Mouse (Mus musculus) cerebellum, postnatal 14 days (tissue): ENCODE results near the gene Gm1113.

Experiments used
- DNase-seq, 2 experiments: peaks; one replicate each; pipeline ENCODE4 v3.0.0; 2021; ENCODE audit warnings: mixed read lengths in 2 of 2

Gm1113 gene

DNA sequence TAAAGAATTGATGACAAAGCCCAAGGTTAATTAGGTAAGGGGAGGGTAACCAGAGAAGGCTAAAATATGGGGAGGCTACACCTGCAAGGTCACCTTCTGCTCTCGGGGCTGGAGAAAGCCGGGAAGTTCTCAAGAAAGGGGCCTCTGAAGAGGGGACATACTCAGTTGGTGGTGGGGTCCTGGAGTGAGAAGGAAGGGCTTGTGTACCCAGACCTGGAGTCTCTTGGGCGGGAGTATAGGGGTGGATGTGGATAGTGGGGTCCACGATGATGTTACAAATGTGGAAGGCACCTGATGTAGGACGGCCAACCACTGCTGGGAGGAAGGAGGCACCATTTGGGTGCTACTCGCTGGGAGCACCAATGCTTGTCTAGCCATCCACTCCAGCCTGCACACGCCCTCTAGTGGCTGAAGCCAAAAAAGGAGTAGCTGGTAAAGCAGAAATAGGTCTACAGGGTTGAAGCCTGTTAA lies 5.9 kb upstream of the Gm1113 start:
- peak; percentile 84 to 87 for DNase-seq

DNA sequence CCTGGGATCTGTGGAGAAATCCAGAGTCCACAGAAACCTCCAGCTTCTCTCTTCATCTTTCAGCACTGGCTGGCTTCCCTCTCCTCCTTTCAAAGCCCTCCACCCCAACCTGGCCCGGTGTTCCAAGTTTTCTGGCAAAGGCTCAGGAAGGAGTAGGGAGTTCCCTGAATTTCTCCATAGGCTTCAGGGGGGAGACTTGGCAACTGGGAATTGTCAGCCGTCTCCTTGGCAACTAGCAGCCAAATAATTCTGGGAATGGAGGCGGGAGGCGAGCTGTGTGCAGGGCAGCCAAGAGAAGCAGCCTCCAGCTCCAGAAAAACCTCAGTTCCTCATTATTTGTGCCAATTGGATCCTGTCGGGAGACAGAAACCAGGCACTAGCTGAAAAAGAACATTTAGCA lies 5.5 kb upstream of the Gm1113 start:
- peak; percentile 63 to 79 for DNase-seq

DNA sequence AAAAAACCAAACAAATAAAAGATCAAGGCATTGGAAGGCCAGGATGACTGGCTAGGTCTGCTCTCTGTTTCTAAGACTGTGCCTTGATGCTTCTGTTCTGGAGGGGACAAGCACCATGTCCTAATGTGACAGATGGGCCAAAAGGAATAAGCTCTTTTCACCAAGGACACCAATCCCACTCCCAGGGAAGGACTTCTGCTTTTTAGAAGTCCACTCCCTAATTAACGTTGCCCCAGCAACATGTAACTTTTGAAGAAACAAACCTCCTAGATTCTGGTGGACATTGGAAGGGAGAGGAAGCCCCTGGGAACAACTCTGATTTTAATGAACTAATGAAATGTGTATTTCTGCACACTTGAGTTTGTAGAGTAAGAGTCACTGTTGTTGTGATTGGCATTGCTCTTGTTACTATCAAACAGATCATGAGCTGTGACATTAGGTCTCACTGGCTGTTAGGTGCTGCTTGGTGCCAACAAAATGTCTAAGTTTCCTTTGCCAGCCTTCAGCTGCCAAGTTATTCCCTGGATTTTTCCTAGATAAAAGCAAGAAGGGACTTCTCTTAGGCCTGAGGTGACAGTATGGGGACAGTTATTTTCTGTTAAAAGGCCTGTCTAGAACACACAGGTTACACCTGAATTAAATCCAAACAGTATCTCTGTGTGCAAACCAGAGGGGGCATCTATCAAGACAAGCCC lies 4.9 kb upstream of the Gm1113 start:
- DNase-seq: no peak

DNA sequence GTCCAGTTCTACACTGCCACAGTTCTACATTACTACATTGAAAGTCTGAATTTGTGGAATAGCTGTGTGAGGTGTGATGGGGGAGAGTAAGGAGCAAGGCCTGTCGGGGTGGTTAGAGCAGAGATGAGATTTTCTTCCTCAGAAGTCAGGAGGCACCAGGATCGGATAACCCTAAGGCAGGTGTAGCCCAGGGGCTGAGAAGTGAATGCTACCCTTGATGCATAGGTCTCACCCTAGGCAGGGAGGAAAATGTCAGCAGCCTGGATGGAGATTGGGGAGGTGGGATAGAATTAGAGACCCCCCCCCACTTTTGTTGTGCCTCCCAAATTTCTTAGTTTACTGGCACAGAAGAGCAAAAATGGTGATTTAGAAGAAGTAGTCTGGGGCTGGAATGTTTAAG lies 4.2 kb upstream of the Gm1113 start:
- no peak for DNase-seq

DNA sequence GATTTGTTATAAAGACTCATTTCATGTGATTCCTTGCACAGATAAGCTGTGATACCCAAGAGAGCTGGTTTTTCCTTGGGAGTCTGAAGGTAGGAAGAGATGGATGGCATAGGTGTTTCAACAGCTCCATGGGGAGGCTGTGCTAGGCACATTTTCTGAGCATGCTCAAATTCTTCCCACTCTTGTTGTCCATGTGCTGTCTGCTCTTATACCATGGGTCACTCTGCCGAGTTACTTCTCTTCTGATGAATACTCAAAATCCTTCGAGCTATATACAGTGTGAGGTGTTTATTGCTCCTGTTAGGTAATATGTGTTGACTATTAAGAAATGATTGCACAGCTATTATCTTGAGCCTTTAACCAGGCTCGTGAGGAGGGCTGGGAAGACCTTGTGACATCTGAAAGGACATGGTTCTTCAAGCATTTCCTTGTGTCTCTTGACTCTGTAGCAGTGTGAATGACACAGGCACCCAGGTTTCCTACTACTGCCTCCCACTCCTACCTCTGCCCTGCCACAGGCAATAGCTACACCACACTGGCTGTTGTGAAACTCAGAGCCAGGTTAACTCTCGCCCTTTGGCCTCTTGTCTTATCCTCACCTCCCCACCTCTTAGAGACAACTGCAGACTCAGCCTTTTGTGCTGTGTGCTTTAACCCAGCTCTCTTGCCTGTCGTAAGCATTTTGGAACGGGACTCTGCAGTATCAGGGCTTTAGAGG lies 2.7 kb upstream of the Gm1113 start:
- DNase-seq: no peak

DNA sequence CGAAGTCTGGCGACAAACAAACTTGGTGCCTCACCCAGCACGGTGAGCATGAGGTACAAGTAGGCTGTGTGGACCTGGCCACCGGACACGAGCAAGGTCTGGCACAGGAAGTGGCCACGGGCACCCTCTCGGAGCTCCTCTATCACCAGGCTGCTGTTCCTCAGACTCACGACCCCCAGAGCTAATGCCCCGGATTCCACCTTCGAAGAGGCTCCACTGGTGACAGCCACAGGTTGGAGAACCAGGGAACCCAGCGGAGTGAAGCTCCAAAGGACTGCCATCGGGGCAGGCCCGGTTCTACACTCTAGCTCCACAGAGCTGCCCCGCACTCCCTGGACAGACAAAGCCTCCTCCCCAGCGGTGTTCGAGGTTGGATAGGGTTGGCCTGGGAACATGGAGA lies 1.4 kb downstream of the Gm1113 start:
- no peak for DNase-seq

DNA sequence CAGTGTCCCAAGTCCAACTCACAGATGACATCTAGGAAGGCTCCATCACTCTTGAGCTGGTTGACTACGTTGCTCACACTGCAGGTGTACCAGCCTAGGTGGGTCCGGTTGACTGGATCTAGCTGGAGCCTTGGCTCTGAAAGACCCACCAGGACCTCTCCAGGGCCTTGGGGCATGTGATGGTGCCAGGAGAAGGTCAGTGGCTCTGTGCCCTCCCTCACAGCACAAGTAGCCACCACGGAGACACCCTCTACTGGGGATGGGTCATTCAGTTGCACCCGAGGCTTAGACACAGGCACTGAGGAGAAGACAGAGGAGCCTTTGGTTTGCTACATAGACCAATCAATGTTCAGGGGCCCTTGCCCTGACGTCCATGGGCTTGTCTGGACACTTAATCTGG lies 1.9 kb downstream of the Gm1113 start:
- no peak for DNase-seq

DNA sequence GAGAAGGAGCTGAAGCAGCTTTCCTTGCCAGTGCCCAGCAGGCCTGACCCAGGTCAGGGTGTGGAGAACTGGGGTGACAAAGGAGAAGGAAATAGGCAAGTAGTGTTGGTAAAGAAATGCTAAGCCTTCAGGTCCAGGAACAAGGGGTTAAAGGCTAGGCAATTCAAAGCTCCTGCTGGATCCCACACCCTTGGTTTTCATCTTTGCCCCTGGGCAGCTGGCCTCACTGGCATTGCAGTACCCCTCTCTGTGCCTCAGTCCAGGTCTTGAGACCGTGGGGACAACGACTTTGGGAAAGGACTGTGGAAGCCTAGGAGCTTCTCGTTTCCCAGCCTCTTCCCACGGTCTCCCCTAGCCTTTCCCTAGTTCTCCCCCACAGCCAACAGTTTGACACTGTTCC lies 4.2 kb downstream of the Gm1113 start:
- no peak for DNase-seq

DNA sequence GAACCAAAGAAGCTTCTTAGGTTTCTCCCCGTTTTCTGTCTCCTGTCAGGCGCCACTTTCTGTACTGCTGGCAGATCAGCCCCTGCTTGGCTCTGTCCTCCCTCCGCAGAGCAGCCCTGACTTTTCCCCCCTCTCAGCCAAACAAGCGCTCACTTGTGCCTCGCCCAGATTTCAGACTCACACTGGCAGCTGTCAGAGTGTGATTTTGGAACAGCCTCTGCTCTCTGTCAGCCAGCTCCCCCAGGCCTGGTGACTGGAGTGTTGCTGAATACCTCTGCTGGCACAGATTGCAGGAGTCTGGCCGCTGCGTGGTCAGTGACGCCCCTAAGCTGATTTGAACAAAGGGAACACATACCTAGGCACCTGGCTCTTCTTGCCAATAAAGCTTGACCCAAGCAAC lies 9.8 kb downstream of the Gm1113 start:
- peak; percentile 43 to 45 for DNase-seq

DNA sequence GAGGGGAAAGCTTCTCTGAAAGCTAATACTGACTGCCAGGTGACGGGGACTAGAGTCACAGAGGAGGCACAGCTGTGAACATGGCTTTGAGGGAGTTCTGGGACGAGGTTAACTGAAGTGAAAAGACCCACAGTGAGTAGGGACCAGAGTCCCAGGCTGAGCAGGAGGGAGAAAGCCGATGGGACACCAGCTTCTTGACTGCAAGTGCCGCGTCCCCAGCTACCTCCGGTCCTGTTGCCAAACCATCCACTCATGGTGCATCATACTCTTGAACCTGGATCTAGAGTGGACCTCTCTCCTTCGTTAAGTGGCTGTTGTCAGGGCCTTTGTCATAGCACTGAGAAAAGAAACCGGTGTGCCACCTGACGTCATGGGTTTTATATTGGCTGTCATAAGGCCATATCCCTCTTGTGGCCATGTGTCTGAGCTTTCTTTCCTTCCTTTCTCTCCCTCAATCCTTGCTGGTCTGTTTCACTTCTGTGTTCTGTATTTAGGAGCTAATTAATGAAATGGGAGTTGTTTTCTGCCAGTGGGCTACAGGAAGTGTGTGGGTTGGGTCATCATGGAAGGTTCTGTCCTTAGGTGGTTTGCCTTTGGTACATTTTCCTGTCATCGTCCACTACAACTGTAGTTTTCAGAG lies 15.6 kb downstream of the Gm1113 start:
- DNase-seq: no peak

DNA sequence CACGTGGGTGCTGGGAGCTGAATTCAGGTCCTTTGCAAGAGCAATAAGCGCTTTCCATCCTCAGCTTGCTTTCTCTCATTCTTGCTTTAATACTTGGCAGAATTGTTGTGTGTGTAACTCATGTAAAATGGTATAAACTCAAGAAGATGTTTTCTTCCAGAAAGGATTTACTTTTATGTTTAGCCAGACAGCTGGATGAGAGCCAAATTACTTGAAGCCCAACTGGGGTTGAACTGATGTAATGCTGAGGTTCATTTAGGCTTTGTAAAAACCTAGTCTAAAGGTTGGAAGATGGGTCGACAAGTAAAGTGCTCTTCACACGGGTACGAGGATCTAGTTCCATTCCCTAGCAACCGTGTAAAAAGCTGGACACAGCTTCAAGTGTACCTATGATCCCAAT lies 18.1 kb downstream of the Gm1113 start:
- no peak for DNase-seq

DNA sequence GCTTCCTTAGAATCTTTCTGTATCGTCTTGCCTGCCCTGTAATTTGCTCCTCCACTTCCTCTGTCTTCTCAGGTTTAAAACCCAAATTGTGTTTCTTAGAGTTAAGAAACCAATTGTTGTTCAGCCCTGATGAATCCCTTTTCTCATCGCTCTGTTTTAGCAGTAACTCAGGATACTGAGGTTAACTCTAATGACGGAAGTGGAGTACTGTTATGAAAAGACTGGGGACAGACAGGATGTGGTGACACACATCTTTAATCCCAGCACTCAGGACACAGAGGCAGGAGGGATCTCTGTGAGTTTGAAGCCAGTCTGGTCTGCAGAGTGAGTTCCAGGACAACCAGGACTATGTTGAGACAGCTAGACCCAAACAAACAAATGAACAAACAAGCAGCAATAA lies 22.6 kb downstream of the Gm1113 start:
- no peak for DNase-seq

DNA sequence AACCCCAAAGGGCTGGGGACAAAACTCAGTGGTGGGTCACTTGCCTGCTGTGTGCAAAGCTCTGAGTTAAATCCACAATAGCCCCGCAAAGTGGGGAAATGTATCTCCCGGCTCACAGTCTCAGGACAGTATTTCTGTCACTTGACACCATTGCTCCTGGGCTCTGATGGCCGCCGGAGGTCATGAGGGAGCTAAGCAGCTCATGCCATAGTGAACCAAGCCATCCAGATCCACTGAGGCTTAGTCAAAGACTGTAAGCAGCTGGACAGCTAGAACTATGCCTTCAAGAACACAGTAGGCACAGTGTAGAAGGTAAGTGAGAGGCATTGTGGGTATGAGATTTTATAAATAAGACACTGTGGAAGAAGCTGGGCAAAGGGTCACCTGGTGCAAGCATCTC lies 23.1 kb downstream of the Gm1113 start:
- DNase-seq: no peak

DNA sequence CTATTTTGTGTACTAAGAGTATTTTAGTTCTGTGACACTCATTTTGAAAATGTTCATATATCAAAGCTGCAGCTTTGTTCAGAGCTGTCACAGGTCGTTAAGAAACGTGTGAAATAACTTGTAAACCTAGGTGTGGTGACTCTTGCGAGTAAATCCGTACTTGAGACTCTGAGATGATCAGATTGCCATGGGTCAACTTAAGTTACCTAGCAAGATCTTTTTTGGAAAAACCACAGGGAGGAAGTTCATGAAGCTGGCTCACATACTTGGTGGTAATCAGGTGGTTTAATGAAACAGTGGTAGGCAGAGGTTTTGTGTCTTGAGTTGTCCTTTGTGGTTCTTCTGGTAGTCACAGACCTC lies 24.4 kb downstream of the Gm1113 start:
- no peak for DNase-seq

DNA sequence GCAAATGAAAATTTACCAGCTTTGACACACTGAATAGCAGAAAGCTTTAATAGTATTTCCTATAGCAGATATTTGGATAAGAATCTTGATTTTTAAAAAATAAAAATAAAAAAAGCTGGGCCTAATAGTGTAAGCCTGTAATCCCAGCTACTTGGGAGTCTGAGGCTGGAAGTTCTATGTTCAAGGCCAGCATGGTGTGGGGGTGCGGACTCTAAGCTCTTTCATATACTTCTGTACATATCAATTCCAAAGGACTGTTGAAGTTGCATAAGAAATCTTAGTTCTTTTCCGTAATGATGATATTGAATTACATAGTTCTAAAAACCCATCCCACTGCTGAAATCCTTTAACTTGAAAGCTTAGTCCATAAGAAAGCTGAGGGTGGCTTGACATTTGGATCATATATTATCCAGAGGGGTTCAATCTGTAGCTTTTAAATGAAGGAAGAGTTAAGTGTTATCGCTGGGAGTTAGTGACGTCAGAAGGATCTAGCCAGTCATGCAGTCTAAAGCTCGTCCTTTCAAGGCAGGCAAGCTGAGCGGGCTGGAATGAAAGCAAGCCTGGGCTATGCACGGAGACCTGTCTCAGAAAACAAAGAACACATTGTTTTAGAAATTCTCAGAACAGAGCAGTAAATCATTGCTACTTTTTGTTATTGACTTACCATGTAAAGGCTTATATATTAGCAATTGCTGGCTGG lies 24.9 kb downstream of the Gm1113 start:
- no peak for DNase-seq

DNA sequence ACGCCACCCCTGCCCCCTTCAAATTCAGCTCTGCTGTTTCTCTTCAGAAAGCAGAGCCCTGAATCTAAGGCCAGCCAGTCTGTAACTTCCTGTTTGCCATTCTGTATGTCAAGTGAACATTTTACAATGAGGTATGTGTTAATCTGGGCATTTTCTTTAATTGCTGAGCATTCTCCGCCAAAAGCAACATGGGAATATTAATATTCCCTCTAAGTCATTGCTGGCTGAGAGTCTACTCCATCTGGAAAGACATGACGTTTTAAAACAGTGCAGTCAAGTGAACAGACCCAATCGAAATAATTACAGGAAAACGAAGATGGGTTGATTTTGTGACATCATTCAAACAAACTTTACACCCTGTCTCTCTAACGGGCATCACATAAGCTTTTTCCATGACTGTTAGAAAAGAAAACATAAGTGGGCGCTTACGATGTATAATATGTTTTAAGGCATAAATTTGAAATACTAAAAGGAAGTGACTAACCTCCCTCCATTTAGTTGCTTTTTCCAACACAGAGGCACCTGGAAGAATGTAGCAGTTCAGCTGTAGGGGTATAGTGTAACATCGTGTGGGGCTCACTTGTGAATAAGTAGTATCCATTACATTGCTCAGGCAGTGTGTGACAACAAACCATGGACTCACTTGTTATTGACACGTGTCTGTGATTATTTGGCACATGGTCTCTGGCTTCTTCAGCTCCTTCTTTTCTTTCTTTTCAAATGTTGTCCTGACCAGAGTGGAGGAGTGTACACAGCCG lies 26.8 kb downstream of the Gm1113 start:
- DNase-seq: no peak

DNA sequence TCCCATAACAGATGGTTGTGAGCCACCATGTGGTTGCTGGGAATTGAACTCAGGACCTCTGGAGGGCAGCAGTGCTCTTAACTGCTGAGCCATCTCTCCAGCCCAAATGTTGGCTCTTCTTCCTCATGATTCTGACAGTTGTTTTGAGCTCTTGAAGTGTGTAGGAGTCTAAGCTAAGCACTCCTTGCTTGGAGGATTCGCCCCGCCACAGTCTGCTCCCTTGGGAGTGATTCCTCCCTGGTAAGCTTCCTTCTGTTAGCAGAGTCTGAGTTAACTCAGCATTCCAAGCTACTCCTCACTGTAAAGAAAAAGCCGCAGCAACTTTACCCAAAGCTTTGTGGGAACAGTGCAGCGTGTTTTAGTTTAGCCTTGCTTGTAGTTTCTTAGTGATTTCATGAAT lies 29.6 kb downstream of the Gm1113 start:
- no peak for DNase-seq

DNA sequence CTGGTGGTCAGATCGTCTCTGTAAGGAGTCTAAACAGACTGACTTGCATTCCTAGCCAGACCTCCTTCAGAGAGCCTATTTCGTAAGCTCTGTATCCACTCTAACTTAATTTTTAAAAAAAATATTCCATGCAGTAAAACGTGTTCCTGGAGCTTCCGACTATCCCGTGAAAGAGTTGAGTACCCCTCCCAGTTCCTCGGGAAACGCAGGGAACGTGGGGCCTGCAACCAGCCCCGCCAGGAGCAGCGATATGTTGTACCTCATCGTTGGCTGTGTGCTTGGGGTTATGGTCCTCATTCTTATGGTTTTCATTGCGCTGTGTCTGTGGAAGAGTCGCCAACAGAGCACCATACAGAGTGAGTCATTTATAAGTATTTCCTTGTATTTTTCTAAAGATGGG lies 31.5 kb downstream of the Gm1113 start:
- no peak for DNase-seq

DNA sequence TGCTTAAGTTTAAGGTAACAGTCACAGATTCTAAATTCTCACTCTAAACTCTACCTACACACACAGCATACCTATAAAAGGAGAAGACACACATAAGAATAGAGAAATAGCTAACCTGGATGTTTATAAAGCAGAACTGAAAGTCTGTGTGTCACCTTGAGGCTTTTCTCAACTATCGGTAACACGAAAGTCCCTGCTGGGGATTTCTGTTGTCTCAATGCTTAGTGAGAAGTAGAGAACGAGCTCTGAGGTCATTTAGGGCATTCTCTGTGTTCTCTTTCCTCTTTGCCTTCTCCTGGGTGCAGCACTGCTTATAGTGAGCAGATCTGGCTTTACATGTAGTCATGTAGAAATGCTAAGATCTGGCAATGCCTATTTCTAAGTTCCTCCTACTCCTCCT lies 34.1 kb downstream of the Gm1113 start:
- no peak for DNase-seq

DNA sequence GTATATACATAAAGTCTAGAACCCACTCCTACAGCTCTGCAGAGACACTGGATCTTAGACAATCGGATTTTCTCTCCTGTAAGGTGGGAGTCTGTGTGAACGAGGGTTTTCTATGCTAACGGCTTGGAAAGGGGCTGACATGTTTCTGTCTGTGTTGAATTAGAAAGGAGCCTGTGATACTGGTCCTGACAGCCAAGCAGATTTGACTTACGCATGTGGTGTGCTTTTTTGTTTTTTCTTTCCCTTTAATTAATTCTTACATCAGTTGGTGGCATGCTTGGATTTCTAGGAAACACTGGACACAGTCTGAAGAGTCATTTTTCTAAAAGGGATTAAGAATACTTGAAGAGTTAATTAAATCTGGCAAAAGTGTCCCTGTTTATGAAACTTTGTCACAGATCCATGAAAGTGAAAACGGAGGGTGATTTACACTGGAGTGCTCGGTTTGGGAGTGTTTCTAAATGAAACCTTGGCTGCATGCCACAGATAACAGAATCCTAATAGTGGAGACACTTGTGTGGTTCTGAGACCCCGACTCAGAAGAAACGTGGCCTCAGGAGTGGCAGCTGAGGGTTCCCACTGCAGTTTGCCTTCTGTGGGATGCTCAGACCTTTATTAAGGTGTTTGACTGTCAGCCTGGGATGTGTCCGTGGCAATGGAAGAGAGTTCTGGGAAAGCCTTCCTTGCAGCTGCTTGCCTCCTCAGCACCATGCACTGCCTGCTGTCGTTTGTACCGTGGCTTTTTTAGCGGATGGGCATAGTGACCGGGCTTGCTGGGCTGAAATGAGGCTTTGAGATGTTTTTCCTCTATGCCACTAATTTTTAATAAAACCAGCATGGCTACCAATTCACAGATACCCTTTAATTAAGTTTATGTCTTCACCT lies 35.8 kb downstream of the Gm1113 start:
- DNase-seq: peak in 1 of 2 experiments; percentile 14

DNA sequence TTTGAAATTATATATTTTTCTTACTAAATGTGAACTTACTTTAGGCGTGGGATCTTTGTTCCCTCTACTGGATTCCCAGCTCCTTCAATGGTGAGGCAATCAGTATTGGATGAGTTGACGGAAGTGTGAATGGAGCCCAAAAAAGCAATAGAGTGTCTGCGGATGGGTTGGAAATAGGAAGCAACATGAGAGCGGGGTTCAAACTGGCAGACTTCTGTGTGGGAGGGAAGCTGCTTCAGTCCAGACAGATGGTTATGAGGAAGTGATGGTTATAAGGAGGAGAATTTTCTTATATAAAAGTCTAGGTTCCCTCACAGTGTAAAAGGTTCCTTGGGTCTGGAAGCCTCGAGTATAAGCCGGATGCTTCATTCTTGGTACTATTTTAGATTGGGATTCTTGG lies 38.6 kb downstream of the Gm1113 start:
- no peak for DNase-seq

DNA sequence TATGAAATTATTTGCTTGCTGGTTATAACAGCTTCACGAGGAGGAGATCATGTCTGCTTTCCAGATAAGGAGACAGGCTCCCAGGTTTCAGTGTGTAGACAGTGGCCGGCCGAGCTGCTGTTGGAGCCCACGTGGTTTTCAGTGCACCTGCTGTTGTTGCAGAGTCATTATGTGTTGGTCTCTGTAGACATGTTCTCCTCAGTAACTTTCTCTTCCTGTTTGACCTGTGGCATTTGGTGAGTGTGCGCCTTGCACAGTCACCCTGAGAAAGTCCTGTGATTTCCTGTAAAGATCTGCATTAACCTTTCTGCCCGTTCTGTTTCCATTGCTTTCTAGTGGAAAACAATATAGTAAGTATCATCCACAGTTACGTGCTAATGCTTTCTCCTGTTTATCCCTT lies 42.7 kb downstream of the Gm1113 start:
- no peak for DNase-seq
